Mouse (Mus musculus) C2C12 (cell line): ENCODE results near the gene Ankzf1. TPM values are rescaled to one million over a fixed set of nuclear protein-coding genes. Genes with fewer than 3 reads are reported as not detected.

Experiments used
- H3K27me3 ChIP-seq: one replicate; pipeline ENCODE4 v1.6.1; 2011; ENCODE audit not compliant: control insufficient read depth, insufficient read depth, insufficient read length
- H3K36me3 ChIP-seq: one replicate; pipeline ENCODE4 v1.6.1; 2011; ENCODE audit not compliant: control insufficient read depth, insufficient read depth
- H3K4me3 ChIP-seq: one replicate; pipeline ENCODE4 v1.5.1; 2011; ENCODE audit warnings: mild to moderate bottlenecking, control low read depth; ENCODE audit not compliant: poor library complexity, insufficient read depth, severe bottlenecking
- H3K79me2 ChIP-seq: one replicate; pipeline ENCODE4 v1.6.1; 2011; ENCODE audit not compliant: control insufficient read depth, insufficient read depth
- H3K79me3 ChIP-seq: one replicate; pipeline ENCODE4 v1.6.1; 2011; ENCODE audit warnings: low read depth, control low read depth
- H3ac ChIP-seq: one replicate; pipeline ENCODE3; 2011; ENCODE audit warnings: low read depth; ENCODE audit not compliant: control insufficient read depth, insufficient read length
- CEBPB ChIP-seq: IDR thresholded peaks from one replicate; pipeline ENCODE4 v1.6.1; 2011; ENCODE audit warnings: low read depth, mild to moderate bottlenecking, control low read depth, moderate library complexity
- CTCF ChIP-seq: IDR thresholded peaks from one replicate; pipeline ENCODE4 v1.5.1; 2011; ENCODE audit not compliant: control insufficient read depth, insufficient read depth, insufficient read length
- FOSL1 ChIP-seq: IDR thresholded peaks from one replicate; pipeline ENCODE4 v1.8.0; 2011; ENCODE audit warnings: mild to moderate bottlenecking, low read length; ENCODE audit not compliant: poor library complexity, insufficient read depth, severe bottlenecking
- MAX ChIP-seq: IDR thresholded peaks from one replicate; pipeline ENCODE4 v1.6.1; 2011; ENCODE audit warnings: mild to moderate bottlenecking, control low read depth
- MYOD1 ChIP-seq: IDR thresholded peaks from one replicate; pipeline ENCODE4 v1.6.1; 2011; ENCODE audit warnings: low read depth; ENCODE audit not compliant: control insufficient read depth, insufficient read length
- MYOG ChIP-seq: IDR thresholded peaks from one replicate; pipeline ENCODE4 v1.6.1; 2011; ENCODE audit not compliant: control insufficient read depth, insufficient read length; ENCODE audit errors: extremely low read depth
- USF1 ChIP-seq: IDR thresholded peaks from one replicate; pipeline ENCODE4 v1.6.1; 2011; ENCODE audit warnings: low read depth, mild to moderate bottlenecking, control low read depth, moderate library complexity
- polyA plus RNA-seq: library from polyadenylated mRNA; unstranded; fragments of >200 nt; fragmentation: generic; extraction: Trizol; gene quantifications from one replicate; pipeline ENCODE4 v1.2.1, GENCODE M21; 2012; ENCODE audit warnings: missing spikeins

Gene Ankzf1
- polyA plus RNA-seq, 1 experiment = 4.0 TPM

GRCm38 (mm10) chr1:75192452-75192851 lies 501 bp downstream of the Ankzf1 start:
- H3K79me2 ChIP-seq = peaks cover 8% of the 10 kb centered on the region
- H3K36me3 ChIP-seq = peaks cover under 1% of the 10 kb centered on the region
- no peaks in the 10 kb centered on the region for H3K27me3 ChIP-seq
- peak overlapping the region; percentile 75 for H3K4me3 ChIP-seq
- peaks cover 3% of the 10 kb centered on the region for H3K79me3 ChIP-seq
- H3ac ChIP-seq = peak overlapping the region; percentile 57
- TF ChIP-seq MAX = no peak
- TF ChIP-seq CEBPB = no peak
- TF ChIP-seq CTCF = no peak
- no peak for TF ChIP-seq MYOD1
- no peak for TF ChIP-seq MYOG
- no peak for TF ChIP-seq USF1
- TF ChIP-seq FOSL1 = no peak

- Histone ChIP-seq H3ac (no peak overlapping the region), H3K4me3 (no peak overlapping the region), H3K36me3 (peaks cover 4% of the 10 kb centered on the region), H3K79me3 (no peaks in the 10 kb centered on the region), H3K79me2 (no peaks in the 10 kb centered on the region), H3K27me3 (no peaks in the 10 kb centered on the region)
- TF ChIP-seq MAX (no peak), MYOD1 (no peak), FOSL1 (no peak), USF1 (no peak), MYOG (no peak), CTCF (no peak), CEBPB (no peak)
Observed at GRCm38 (mm10) chr1:75201236-75201635, 9.3 kb downstream of the Ankzf1 start.

- no peak overlapping the region for H3K4me3 ChIP-seq
- peaks cover 26% of the 10 kb centered on the region for H3K79me3 ChIP-seq
- H3K79me2 ChIP-seq = peaks cover 35% of the 10 kb centered on the region
- TF ChIP-seq FOSL1 = no peak
- TF ChIP-seq MYOD1 = no peak
- no peak for TF ChIP-seq USF1
- TF ChIP-seq CEBPB = no peak
- no peak for TF ChIP-seq MAX
- TF ChIP-seq CTCF = no peak
- no peak for TF ChIP-seq MYOG
- no peak overlapping the region for H3ac ChIP-seq
- H3K36me3 ChIP-seq = peaks cover 25% of the 10 kb centered on the region
- no peaks in the 10 kb centered on the region for H3K27me3 ChIP-seq
Observed at GRCm38 (mm10) chr1:75208967-75209678, 17.2 kb downstream of the Ankzf1 start.

- peak within 1 kb of the TSS; percentile 93 for H3K4me3 ChIP-seq
- peaks cover 48% of the 10 kb centered on the region for H3K79me2 ChIP-seq
- peaks cover 35% of the 10 kb centered on the region for H3K36me3 ChIP-seq
- H3K27me3 ChIP-seq = no peaks in the 10 kb centered on the region
- peak within 1 kb of the TSS; percentile 98 for H3ac ChIP-seq
- TF ChIP-seq MYOD1 (no peak), MYOG (no peak), MAX (no peak), CTCF (no peak), FOSL1 (no peak), CEBPB (no peak), USF1 (no peak)
- peaks cover 30% of the 10 kb centered on the region for H3K79me3 ChIP-seq
Observed at GRCm38 (mm10) chr1:75210136-75211087, 18.5 kb downstream of the Ankzf1 start, which contains the start of the genes Glb1l and Stk16. Gene Glb1l (minus strand): TSS chr1:75210813. Gene Stk16 (plus strand): TSS chr1:75210838.

GRCm38 (mm10) chr1:75211141-75211708 lies 19.3 kb downstream of the Ankzf1 start:
- no peak for TF ChIP-seq CEBPB
- TF ChIP-seq MYOD1 = no peak
- no peak for TF ChIP-seq FOSL1
- no peak for TF ChIP-seq CTCF
- no peak for TF ChIP-seq MYOG
- TF ChIP-seq MAX = no peak
- TF ChIP-seq USF1 = no peak
- peaks cover 33% of the 10 kb centered on the region for H3K79me3 ChIP-seq
- H3K27me3 ChIP-seq = no peaks in the 10 kb centered on the region
- H3K36me3 ChIP-seq = peaks cover 43% of the 10 kb centered on the region
- peaks cover 56% of the 10 kb centered on the region for H3K79me2 ChIP-seq
- peak overlapping the region; percentile 93 for H3K4me3 ChIP-seq
- peak overlapping the region; percentile 98 for H3ac ChIP-seq
